Mouse (Mus musculus) E14TG2a.4 (cell line): Measurements from ENCODE around the gene Phf2.

Experiments used
- CTCF ChIP-seq: conservative IDR thresholded peaks from 2 replicates; pipeline ENCODE4 v1.5.1; 2014; ENCODE audit warnings: low read length
- NANOG ChIP-seq: IDR thresholded peaks from 2 replicates; pipeline ENCODE4 v1.6.1; 2014; ENCODE audit warnings: borderline replicate concordance, low read length, mixed read lengths
- POU5F1 ChIP-seq: IDR thresholded peaks from 2 replicates; pipeline ENCODE4 v1.6.1; 2014; ENCODE audit warnings: low read length, borderline replicate concordance

GRCm38 (mm10) chr13:48853475-48853874, 17.4 kb downstream of the Phf2 start:
- no peak for TF ChIP-seq CTCF
- TF ChIP-seq POU5F1, result no peak
- TF ChIP-seq NANOG, result no peak
